Mouse (Mus musculus) layer of hippocampus, adult 8-10 months (tissue): ENCODE measurements around the gene Mbd4. TPM values are rescaled to one million over a fixed set of nuclear protein-coding genes. Genes with fewer than 3 reads are reported as not detected.
"Not testable (repeated sequence)": the region's sequence is repeated elsewhere in the genome, so short reads cannot be mapped to it uniquely, and the experiment has no call there.

Experiments
- DNase-seq, 2 experiments: peaks; one replicate each; pipeline ENCODE4 v3.0.0; 2022; ENCODE audit warnings: low spot score in 2 of 2
- total RNA-seq, 4 experiments: library from RNA; stranded (reverse); gene quantifications; 2 replicates each; pipeline ENCODE4 v1.2.4; 2022

The Mbd4 gene
- total RNA-seq, 4 experiments from 2014 or later, result 5.7 to 7.3 (median 6.6) TPM

DNA sequence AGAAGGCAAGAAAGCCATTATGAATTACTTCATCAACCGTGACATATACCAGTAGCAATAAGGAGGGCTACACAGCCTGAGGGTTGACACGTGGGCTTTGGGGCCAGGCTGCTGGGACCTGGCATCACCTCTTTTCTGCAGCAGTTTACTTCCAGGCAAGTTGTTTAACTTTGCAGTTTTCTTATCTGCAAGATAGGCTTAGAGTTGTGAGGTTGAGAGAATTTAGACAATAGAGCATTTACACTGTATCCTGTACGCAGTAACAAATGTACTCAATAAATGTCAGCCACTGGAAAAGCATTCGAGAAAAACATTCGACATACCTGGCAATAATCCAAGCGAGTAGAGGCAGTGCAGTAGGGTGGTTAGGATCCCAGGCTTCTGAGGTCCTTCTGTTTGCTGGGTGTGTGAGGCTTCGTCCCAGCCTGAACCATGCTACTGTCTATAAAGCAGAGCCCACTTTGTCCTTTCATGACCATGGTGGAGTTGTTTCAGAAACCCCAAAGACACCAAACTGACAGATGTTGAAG lies 6.9 kb upstream of the Mbd4 start:
- no peak for DNase-seq

GRCm38 (mm10) chr6:115859258-115859657 lies 6.1 kb upstream of the Mbd4 start:
- DNase-seq, result no peak

DNA sequence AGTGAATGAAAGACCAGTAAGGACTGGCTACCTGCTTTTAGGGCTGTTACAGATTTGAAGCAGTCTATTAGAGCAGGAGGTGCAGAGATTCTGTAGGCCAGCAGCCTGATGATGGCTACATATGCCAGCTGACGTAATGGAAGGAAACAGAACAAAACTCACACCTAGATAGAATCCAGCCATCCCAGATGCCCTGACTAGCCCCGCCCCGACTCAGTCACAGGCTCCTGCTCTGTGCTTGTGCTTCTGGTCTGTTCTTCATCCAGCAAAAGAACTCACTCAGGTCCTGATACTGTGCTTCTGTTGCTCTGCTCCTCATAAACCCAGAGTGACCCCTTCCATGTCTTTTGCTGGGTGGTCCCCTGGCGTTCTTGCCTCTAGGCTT lies 3.2 kb upstream of the Mbd4 start:
- DNase-seq, result no peak

DNA sequence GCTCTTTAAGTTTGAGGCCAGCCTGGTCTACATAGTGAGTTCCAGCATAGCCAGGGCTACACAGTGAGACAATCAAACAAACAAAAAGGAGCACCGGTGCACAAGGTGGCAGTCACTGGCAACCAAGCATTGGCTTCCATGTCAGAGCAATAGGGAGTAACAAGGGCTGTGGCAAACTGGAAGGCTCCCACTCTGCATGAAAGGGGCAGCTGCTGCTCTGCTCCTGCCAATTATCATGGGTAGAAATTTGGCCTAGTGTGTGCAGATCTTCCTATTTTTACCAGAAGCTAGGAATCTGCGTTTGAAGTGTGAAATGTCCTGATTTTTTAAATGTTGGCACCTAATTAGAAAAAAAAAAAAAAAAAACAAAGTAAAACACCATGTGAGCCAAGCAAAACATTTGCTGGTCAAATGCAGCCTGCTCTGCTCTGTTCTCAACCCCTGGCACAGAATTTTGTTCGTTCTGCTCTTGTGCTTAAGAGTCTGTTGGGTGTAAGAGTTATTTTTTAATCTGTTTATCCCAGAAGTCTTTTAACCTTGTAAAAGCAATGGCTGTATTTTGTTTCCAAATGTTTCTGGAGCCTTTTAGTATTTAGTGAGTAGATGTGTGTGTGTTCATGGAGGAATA lies 2.7 kb upstream of the Mbd4 start:
- peak in 1 of 2 experiments; percentile 49 for DNase-seq

- no peak for DNase-seq
Observed at GRCm38 (mm10) chr6:115854432-115854831, 1.3 kb upstream of the Mbd4 start.

DNA sequence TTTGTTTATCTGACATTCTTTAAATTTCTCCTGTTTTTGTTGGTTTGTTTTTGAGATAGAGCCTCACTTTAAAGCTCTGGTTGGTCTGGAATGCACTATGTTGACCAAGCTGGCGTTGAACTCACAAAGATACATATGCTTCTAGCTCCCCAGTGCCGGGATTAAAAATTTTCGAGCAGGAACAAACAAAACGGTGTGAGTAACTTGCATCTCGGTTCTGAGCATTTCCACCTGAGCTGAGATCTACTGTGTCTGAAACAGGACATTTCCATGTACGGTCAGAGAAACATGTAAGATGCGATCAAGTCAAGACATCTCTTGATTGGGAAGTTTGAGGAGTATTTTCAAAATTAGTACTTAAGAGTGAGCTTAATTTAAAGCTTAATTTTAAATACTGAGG lies 814 bp upstream of the Mbd4 start:
- no peak for DNase-seq

GRCm38 (mm10) chr6:115852446-115853090 lies 603 bp downstream of the Mbd4 start:
- DNase-seq, result no peak

DNA sequence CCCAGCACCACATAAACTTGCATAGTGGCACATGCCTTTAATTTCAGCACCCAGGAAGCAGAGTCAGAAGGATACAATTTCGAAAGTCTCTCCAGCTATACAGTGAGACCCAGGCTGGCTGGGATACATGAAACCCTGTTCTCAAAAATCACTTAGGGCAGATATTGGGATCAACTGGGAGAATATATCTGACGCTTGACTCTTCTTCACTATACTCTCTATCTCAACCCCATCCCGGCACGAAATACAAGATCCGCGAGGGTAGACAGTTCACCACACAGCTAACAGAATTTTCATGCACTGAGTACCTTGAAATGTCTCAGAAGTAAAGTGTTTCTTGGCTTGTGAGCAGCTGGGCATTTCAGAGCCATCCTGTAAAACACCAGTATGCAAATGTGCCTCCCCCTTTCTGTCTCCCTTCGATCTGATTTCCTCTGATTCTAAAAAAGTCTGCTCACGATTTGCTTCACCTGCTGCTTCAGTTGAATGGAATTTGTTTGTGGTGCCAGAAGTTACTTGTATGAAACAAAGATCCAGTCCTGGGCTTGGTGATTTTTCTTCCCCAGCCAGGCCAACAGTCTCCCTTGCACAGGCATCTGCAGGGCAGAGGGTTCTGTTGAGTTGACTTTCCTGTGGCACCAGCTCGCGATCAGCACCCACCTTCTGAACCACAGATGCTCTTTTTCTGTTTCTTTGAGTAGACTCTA lies 4.4 kb downstream of the Mbd4 start:
- no peak for DNase-seq

DNA sequence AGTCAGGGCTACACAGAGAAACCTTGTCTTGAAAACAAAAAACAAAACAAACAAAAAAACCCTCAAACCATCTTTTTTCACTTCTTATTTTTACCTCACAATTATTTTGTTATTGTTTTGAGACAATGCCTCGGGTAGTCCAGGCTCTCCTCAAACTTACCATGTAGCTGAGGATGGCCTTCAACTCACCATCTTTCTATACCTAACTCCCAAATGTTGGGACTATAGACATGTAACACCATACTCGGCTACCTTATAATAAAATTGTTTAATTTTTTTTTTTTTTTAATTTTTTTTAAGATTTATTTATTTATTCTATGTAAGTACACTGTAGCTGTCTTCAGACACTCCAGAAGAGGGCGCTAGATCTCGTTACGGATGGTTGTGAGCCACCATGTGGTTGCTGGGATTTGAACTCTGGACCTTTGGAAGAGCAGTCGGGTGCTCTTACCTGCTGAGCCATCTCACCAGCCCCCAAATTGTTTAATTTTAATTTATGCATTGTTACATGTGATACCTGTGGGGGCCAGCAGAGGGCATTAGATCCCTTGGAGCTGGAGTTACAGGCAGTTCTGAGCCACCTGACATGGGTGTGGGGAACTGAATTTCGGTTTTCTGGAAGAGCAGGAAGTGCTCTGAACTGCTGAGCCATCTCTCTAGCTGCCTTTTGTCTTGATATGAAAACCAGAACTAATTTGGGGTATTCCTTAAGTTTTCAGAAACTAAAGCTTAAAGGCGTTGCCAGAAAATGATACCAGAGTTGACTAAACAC lies 6.3 kb downstream of the Mbd4 start:
- peak in 1 of 2 experiments; percentile 55 for DNase-seq

- no peak for DNase-seq
Observed at GRCm38 (mm10) chr6:115845006-115845405, 8.2 kb downstream of the Mbd4 start.

DNA sequence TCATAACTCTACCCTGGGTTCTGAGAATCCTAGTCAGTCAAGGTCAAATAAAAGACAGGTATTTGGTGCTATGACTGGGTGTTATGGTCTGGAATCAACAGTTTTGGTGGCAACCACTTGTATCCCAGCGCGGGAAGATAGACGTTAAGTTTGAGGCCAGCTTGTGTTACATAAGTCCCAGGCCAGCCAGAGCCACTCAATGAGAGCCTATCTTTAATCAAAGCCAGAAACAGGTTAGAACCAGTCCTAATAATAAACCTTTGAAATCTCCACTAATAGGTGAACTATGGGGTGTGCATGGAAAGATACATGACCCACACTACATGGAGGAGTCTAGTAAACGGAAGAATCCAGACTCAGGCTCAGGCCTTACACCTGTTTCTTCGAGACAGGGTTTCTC lies 14.4 kb downstream of the Mbd4 start:
- DNase-seq, result no peak

GRCm38 (mm10) chr6:115838161-115838597 lies 15.0 kb downstream of the Mbd4 start, which contains the start of gene Efcab12:
Efcab12 (minus strand) TSS chr6:115838412.
- DNase-seq, result peak; percentile 68 to 80

- no peak for DNase-seq
Observed at GRCm38 (mm10) chr6:115833861-115834260, 19.3 kb downstream of the Mbd4 start.

DNA sequence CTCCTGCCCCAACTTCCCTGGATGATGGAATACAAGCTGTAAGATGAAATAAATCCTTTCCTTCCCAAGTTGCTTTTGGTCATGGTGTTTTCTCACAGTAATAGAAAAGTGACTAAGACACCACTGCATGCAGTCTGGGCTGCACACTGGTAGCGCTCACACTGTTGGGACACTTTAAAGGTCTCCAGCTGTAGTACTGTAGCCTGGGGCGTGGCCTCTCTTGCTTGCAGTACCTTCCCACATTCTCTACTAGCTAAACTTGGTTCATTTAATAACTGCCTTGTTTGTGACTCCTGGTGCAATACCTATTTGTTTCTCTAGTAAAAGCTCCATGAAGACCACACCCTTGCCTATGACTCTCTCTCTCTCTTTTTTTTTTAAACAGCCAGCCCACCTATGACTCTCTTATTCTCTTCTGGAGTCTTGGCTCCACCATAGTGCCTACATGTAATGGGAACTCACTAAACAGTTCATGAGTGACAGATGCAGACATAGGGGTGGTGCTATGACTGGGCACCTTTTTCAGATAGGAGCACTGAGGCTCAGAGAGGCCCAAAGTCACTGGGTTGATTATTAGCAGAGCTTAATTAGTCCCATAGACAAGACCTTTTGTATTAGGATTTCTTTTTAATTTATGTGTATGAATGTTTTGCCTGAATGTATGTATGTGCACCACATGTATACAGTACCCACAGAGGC lies 20.9 kb downstream of the Mbd4 start:
- DNase-seq, result no peak

DNA sequence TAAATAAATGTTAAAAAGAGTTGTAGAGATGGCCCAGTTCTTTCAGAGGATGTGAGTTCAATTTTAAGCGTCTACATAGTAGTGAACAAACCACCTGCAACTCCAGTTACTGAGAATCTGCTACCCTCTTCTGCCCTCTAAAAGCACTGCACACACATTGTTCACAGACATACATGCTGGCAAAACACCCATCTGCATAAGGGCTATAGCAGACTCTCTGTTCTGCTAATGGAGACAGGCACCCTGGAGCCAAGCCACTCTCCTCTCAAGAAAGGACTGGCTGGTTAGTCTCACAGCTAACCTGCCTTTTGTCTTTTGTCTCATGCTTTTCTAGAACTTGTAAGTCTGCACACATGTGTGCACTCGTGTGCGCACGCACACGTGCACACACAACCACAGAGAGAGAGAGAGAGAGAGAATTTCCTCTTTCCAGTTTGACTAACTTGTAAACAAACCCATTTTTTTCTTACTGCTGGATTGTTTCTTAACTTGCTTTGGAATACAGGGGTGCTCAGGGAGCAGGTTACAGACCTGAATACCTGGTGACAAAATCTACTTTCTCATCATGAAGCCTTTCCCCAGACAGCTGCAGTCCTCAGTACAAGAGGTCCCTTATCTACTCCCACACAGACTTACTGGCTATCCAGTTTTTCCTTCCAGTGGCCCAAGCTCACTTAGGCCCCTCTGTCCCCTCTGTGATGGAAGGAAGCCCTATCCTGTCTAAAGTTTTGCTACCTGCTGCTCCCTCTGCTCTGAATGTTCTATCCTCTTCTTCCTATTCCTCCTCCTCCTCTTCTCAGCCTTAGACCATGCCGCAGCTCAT lies 22.2 kb downstream of the Mbd4 start:
- DNase-seq, result no peak

GRCm38 (mm10) chr6:115823850-115824464 lies 29.2 kb downstream of the Mbd4 start:
- not testable (repeated sequence) for DNase-seq

- no peak for DNase-seq
Observed at GRCm38 (mm10) chr6:115821216-115821993, 31.8 kb downstream of the Mbd4 start.

GRCm38 (mm10) chr6:115818129-115818528 lies 35.0 kb downstream of the Mbd4 start:
- DNase-seq, result no peak

GRCm38 (mm10) chr6:115815041-115815440 lies 38.1 kb downstream of the Mbd4 start:
- DNase-seq, result no peak
